Mouse (Mus musculus) 3134 (cell line): ENCODE data around the gene Cdc14b.
"Not testable (repeated sequence)": the region's sequence is repeated elsewhere in the genome, so short reads cannot be mapped to it uniquely, and the experiment has no call there.

Source experiments
- DNase-seq: peaks from one replicate; pipeline ENCODE4 v3.0.0-alpha.2; 2011; ENCODE audit warnings: low spot score; ENCODE audit not compliant: insufficient read length; ENCODE audit errors: extremely low read depth

Cdc14b gene

DNA sequence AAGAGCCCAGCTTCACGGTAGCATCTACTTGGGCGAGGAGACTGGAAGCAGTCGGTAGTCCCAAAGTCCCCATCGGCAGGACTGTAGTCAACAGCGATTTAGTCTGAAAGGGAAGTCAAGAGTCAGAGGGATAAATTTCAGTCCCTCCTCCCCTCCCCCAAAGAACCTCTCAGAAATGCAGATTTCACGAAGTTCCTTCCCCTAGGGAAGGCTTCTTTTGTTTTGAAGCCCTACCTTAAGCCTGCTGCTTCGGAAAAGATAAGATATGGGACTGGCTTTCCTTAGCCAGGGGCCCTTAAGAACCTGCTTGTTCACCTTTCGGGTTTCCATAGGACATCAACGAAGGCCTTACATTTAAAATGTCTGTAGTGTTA lies 651 bp upstream of the Cdc14b start:
- DNase-seq = no peak

GRCm38 (mm10) chr13:64273891-64274844 lies 922 bp downstream of the Cdc14b start:
- DNase-seq = peak; percentile 42

GRCm38 (mm10) chr13:64273352-64273751 lies 1.7 kb downstream of the Cdc14b start:
- DNase-seq = no peak

DNA sequence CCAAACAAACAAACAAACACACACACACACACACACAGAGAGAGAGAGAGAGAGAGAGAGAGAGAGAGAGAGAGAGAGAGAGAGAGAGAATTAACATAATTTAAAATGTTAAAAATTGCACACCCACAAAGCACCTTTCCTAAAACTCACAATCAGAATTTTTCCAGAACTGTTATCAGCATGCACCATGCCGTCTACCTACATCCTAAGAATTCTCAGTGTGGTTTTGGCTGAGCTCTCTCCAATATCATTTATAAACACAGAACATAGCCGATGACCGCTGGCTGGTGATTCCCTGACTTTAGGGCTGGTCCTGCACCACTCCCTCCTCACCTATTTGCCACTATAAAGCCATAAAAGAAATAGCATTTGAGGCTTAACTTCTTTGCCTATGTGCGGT lies 6.7 kb downstream of the Cdc14b start:
- no peak for DNase-seq

- no peak for DNase-seq
Observed at GRCm38 (mm10) chr13:64267151-64267550, 7.9 kb downstream of the Cdc14b start.

GRCm38 (mm10) chr13:64264586-64264985 lies 10.5 kb downstream of the Cdc14b start:
- DNase-seq = no peak

- no peak for DNase-seq
Observed at GRCm38 (mm10) chr13:64259903-64260302, 15.2 kb downstream of the Cdc14b start.

DNA sequence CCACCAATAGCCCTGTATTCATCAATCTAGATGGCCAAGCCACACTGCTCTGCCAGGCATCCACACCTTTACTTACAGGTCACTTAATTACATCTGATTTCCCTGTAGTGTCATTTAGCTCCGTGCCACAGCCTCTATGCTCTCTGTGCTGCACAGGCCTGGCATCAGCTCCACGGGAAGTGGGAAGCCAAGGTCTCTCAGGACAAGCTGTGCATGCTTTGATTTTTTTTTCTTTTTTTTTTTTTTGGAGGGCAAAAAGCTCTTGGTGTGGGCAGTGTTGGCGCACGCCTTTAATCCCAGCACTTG lies 16.6 kb downstream of the Cdc14b start:
- DNase-seq = no peak

DNA sequence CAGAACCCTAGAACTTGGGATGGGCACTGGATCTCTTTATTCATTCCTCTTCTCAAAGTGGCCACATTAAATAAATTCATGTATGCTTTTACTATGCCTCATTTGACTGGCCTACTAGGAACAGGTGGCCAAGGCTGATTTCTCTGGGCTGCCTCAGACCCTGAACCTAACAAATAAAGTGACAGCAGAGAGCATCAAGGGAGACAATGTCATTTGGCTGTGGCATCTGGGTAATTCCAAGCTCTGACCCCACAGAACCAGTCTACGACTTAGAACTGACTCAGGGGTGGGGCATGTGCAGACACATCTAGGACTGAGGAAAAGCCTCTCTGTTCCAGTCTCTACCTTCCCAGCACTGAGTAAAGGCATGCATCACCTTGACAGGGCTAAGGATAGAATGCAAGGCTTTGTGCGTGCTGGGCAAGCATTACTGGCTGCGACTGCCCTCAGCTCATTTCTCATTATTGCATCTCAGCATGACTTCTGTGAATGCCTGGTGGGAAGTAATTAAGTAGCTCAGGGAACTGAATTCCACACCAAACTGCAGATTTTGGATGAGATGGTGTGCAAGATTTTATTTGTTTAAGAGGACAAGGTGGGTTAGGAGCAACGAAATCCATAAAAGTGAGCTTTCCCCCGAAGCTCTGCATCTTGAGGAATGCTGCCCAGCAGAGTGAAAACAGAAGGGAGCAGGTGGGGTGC lies 17.1 kb downstream of the Cdc14b start:
- no peak for DNase-seq

- DNase-seq = no peak
Observed at GRCm38 (mm10) chr13:64257010-64257813, 17.9 kb downstream of the Cdc14b start.

GRCm38 (mm10) chr13:64254185-64254584 lies 20.9 kb downstream of the Cdc14b start:
- not testable (repeated sequence) for DNase-seq

GRCm38 (mm10) chr13:64253697-64254096 lies 21.4 kb downstream of the Cdc14b start:
- no peak for DNase-seq

DNA sequence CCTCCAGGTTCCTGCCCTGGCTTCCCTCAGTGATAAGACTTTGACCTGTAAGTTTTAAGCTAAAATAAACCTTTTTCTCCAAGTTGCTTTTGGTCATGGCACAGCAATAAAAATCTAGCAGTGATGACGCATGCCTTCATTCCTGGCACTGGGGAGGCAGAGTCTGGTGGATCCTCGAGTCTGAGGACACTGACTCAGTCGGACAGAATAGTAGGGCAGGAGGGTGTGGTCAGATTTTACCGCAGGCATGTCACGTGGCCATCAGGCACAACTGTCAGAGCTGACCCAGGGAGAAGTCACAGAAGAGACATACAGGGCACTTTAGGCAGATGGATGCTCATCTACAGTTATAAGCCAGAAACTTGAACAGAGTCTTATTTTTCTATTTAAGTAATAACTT lies 22.9 kb downstream of the Cdc14b start:
- peak; percentile 74 for DNase-seq

DNA sequence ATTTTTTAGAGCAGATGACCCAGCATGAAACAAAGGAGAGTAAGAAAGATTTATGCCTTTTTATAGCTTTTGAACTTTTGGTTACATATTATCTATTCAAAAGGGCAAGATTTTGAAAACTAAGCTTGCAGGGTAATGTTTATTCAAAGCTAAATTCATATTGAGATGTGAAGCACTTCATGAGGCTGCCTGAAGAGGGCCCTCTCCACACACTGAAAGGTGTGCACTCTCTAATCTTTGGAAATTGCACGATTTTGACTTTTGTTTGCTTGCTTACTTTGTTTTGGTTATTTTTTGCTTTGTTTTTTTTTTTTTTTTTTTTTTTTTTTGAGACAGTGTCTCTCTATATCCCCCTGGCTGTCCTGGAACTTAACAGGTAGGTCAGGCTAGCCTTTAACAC lies 24.7 kb downstream of the Cdc14b start:
- DNase-seq = no peak

DNA sequence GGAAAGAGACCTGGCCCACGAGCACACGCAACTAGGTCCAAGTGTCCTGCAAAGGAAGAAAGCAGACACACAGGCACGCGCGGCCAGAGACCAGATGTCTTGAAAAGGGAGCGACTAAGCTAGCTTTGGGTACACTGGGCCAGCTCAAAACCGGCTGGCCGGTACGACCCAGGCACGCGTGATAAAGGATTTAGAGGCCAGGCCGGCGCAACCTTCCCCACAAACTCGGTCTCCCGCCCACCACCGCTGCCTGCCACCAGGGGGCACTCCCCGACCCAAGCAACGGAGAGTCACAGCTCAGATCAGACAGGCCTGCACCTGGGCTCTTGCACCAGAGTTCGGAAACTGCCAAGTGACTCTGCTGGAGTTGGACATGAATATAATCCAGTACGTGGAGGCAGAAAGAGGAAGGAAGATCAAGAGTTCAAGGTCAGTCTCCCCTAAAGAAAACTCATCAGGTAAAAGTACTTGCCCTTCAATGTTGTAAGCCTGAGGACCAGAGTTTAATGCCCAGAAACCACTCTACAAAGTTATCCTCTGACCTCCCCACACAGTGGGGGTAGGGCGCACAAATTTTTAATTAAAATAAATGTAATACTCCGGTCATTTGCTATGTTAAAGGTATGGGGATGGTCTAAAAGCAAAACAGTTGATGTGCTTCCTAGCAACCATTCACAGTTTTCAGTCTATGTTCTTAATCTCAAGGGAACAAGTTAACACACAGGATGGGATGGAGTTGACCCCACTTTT lies 26.1 kb downstream of the Cdc14b start:
- DNase-seq = peak; percentile 89

DNA sequence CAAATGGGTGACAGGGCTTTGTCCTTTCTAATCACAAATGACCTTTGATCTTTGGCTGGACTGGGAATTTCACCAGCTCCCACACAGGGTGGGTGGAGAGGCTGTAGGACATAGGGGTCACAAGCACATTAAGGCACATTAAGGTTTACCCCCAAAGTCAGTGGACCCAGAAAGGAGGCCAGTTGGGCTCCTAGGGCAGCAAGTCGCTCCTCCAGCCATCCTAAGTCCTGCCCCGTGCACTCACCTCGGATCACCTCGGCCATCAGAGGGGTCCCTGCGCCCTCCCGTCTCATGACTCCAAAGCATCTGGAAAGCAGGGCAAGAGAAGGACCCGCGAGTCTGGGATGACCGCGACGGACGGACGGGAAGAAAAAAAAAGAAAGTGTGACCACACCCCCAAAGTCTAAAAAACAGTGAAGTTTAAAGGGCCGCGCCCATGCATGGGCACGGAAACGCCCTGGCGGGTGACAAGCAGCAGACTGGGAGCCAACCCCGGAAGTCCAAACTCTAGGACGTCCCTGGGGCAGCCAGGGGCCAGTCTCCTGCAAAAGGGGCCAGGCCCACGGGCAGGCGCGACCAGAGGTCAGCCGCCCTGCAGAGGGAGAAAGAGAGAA lies 26.8 kb downstream of the Cdc14b start:
- DNase-seq = peak; percentile 84

DNA sequence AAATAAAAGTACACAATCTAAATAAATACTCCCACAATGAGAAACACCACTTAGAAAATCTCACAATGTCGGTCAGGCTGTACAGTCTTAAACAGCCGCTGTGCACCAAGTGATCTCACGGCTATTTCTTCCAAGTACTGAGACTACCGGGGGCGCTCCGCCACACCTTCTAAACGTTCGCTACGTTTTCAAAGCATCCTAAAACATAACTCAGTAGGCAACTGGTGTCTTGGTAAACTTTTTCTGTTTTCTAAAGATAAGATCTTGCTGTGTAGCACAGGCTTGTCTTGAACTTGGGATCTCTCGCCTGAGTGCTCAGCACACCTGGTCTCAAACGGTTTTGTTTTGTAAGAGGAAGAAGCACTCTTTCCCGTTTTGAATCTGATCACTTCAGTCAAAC lies 29.0 kb downstream of the Cdc14b start:
- DNase-seq = no peak

GRCm38 (mm10) chr13:64244685-64245261 lies 30.3 kb downstream of the Cdc14b start:
- no peak for DNase-seq

DNA sequence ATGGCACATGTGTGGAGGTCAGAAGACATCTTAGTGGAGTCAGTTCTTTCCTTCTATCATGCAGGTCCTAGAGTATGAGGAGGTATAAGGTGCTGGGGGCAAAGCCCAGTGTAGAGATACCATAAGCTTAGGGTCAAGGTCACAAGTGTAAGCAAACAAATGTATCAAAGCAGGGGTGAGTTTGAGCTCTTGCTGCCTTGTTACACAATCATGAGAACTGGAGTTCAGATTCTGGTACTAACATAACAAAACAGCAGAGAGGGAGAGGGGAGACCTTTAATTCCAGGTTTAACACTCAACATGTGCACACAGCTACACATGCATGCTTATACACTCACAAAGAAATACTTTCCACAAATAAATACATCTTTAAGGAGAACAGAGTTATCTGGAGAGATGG lies 32.4 kb downstream of the Cdc14b start:
- no peak for DNase-seq

- DNase-seq = no peak
Observed at GRCm38 (mm10) chr13:64240626-64241025, 34.5 kb downstream of the Cdc14b start.
